Mouse (Mus musculus) thymus, postnatal 10 days (tissue): ENCODE data around the gene Ikzf5.
"Not testable (repeated sequence)": the region's sequence is repeated elsewhere in the genome, so short reads cannot be mapped to it uniquely, and the experiment has no call there.

ENCODE experiments used
- DNase-seq, 2 experiments: peaks; one replicate each; pipeline ENCODE4 v3.0.0; 2021; ENCODE audit warnings: low spot score in 2 of 2

Ikzf5 gene

DNA sequence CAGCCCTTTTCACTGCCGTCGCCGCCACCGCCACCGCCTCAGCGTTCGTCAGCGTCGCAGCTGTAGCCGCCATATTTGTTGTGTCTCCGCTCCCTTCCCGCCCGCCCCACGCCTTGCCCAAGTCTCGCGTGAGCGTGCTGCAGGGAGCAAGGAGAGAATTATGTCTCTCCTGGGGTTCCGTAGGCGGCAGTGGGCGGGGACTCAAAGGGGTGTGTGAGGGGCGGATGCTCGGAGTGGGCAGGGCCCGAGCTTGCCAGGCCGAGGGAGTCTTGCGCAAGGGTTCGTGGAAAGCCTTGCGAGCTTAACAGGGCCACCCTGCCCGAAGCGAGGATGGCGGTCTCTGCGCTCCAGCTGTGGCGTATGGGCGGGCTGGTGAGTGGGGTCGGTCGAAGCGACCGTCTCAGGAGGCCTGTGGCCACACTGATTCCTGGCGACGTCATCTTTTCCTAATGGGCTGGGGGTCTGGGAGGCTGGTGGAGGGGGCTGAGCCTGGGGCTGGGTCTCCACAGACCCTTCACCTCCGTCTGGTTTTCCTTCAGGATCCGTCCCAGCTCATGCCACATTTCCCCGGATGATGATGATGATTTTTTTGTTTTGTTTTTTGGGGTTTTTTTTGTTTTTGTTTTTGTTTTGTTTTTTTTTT is at the start of gene Ikzf5, which contains the start of gene Acadsb:
TSS of gene Ikzf5 (minus strand) at position 106 of the 643 bp plus-strand sequence.
TSS of gene Acadsb (plus strand) at position 186 of the 643 bp plus-strand sequence.
- peak; percentile 96 to 99 for DNase-seq

DNA sequence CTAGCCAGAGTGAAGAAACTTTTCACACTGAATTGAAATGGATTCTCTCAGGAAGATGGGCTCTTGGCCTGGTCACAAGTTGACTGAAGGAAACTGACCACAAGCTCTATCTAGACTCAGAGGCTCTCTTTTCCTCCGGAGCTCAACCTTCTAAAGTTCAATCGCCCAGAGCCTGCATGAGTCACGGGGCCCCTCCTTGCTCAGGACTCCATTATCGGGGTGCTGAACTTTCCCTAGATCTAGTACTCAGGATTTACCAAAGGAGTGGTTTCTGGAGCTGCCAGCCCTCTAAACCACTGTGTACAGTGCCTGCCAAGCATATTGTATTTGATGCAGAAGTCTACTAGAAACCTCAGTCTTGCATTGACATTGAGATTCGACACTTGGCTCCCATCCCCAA is 46.4 kb upstream of the Ikzf5 start:
- DNase-seq, result no peak

DNA sequence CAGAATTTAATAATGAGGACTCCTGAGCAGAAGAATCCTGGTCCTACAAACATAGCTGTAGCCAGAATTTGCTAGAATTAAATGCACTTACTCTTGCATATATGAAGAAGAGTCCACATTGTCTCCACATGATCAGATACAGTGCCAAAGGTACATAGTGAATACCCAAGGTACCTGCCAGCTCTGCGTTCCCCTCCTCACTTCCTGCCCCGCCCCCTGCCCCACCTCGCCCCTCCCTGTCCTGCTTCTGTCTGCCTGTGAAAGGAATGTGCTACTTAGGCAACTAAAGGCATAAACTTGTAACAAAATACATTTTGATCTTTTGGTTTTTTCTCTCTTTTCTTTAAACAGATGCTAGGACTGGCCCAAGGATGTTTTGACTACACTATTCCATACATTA is 26.7 kb upstream of the Ikzf5 start:
- DNase-seq, result no peak

DNA sequence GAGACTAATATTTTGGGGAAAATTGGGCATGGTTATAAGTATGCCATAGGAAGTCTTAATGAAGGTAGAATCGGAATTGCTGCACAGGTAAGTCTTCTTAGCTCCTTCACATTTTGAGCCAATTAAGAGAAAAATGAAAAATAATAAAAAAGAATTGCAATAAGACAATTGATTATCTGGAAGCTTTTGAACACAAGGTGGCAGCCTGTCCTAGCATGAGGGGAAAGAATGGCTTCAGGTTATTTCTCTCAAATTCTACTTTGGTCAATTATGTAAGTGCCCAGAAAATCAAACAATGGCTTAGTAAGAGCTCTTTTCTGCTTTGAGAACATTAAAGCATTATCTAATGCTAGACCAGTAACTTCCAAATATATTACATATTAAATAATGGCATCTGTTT is 24.0 kb upstream of the Ikzf5 start:
- DNase-seq, result no peak

DNA sequence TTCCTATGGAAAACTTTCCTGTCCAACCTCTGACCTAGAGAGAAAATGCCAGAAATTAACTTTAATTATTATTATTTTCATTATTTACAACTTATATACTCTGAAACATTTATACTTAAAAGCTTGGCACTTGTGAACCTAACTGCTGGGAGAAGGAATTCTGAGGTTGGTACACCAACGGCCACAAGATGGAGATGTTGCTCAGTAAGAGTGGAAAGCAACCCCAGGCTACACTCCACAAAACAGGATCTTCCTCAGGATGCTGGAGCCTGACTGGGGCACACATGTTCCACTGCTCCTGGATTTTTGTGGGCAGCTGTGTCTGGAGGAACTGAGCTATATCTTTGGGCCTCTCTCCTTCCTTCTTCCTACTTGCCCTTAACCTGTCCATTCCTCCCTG is 21.9 kb upstream of the Ikzf5 start:
- no peak for DNase-seq

DNA sequence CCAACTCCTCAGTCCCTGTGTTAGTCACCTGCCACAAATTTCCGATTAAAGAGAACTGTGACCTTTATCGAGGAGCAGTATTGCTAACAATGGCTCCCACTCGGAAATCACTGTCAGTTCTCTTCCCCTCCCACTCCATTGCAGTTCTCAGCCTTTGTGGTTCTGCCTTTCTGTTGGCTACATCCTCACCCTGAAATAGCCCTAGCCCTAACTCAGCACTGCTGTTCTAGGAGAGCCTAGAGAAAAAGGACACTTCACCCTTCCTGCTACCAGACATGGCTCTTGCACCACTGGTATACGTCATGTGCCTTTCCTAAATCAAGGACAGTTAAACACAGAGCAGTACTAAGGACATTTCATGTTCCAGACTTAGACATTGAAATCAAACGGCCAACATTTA is 17.0 kb upstream of the Ikzf5 start:
- DNase-seq, result no peak

DNA sequence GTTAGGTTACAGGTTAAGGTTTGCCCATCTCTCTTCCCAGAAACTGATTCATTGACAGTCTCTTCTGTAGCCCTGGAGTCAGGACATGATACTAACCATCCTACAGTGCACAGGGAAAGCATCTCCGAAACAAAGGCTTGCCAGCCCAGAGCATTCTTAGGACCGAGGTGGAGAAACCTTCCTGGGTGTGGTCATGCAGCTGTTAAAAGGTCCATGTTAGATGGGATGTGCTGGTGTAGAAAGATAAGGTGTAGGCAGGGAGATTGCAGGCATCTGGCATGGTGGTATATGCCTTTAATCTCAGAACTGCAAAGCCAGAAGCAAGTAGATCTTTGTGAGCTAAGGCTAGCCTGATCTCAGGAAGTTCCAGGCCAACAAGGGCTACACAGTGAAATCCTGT is 14.6 kb upstream of the Ikzf5 start:
- DNase-seq, result no peak

DNA sequence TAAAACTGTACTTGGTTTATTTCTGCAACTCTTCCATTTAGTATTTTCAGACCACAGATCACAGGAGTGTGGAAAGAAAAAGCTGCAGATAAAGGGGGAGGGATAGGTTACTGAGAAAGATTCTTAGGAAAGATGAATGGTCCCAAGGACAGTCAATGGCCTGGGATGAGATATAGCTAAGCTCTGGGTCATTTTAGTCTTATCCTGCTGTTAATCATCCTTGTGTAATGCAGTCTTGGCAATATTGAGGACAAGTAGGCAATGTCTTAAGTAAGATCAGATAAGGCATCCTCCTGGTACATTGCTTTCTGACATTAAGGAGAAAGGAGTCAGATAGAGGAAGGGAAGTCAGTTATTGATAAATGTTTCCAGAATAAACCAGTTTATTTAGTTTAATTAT is 7.3 kb upstream of the Ikzf5 start:
- DNase-seq, result no peak

DNA sequence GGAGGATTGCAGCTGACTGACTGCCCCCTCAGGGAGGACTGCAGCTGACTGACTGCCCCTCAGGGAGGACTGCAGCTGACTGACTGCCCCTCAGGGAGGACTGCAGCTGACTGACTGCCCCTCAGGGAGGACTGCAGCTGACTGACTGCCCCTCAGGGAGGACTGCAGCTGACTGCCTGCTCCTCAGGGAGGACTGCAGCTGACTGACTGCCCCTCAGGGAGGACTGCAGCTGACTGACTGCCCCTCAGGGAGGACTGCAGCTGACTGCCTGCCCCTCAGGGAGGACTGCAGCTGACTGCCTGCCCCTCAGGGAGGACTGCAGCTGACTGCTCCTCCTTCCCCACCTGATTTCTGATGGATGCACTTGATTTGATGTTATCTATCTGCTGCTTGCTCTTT is 6.4 kb upstream of the Ikzf5 start:
- DNase-seq, result not testable (repeated sequence)

DNA sequence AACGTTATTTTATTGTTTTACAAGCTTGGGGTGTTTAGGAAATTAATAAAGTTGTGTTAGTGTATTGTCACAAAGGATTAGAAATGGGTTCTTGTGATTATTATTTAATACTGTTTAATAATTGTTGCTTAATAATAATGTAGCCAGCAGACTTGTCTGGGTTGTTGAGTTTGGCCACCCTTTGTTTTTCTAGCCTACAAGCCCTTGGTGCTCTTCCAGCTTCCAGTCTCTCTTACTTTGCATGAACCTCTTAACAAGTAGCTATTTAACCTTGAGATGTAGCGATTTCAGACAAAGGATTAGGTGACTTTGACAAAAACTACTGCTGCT is 1.6 kb upstream of the Ikzf5 start:
- DNase-seq, result no peak

DNA sequence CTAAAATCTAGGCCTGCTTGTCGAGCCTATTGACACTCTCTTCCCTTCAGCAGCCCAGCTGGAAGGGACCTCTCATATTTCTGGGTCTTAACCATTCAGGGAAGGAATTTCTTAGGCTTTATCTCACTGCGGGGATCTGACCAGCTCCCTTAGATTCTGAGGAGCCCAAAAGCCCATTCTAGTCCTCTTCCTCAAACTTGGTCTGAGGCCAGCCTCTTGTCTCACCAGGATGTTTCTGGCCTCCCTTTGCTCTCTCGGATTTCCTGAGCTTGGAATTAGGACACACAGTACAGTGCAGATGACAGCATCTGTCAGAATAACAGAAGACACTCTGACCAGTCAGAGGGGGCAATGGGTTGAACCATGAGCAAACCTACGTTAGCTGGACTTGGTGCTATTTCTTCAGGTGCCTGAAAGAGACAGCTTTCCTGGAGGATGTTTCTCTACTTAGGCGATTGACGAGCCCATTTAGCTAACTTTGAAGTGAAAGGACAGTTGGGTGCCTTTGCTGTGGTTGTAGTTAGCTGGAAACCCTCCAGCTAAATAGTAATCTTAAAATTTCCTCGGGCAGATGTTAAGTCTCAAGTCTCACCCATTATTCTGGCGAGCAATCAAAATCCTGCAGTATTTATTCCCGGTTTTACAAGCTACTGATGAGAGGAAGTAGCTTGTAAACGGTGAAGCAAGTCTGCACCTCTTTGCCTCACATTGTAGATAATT is 1.1 kb upstream of the Ikzf5 start:
- DNase-seq, result no peak

DNA sequence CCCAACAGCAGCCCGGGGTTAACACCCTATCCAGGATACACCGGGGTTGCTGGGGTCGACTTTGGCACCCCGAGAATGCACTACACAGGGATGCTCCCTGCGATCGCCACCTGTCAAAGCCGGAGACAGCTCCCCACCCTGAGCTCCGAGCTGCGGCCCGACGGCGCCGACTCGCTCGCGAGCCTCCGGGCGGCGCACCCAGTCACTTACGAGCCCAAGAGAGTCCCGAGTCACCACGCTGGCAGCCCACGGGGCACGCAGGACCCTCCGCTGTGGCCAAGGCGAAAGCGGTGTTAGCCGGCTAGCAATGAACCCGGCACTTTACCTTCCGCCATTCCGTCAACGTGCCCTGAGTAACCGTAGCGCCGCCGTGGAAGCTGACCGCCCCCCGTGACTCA is 334 bp downstream of the Ikzf5 start:
- DNase-seq, result peak in 1 of 2 experiments; percentile 39

DNA sequence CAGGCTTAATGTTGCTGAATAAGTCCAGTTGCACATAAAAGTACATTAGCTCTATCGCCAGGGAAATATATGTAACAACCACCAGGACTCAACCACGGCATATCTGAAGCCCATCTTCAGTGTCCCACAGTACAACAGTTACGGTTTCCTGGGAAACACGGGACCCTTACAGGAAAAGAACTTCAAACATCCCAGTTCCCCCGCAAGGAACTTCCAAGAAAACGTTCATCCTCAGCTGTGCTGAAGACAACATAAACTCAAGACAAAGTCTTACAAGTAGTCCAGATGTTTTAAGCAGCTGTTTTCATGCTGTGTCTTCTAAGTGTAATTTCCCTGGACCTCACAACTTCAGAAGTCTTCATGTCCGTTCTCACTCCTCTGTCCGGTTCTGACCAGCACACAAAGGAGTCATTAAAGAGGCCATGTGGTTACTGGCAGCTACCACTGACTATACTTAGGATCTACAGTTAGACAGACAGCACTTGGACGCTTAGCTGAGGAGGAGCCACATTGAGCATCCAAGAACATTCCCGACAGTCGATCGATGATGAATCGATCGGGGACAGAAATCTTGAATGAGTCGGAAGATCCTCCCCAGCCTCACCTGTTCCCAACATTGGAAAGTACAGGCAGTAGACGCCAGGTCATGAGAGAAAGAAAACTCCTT is 867 bp downstream of the Ikzf5 start:
- peak in 1 of 2 experiments; percentile 4 for DNase-seq

DNA sequence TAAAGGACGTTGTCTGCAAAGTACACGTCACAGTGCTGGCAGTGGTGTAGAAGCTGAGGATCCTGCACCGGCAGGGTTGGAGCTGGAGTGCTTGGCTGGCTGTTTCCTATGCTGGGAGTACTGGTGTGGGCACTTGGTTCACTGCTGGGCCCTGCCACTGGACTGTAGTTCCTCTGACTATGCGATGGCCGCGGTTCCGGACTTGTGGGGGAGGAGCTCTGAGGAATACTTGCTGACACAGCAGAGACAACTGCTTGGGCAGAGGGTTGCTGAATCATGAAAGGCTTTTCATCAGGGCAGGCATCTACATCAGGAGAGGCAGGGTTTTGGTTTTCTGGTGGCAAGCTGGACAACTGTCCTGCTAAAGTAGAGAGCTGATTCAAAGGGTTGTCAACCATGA is 18.6 kb downstream of the Ikzf5 start:
- not testable (repeated sequence) for DNase-seq

DNA sequence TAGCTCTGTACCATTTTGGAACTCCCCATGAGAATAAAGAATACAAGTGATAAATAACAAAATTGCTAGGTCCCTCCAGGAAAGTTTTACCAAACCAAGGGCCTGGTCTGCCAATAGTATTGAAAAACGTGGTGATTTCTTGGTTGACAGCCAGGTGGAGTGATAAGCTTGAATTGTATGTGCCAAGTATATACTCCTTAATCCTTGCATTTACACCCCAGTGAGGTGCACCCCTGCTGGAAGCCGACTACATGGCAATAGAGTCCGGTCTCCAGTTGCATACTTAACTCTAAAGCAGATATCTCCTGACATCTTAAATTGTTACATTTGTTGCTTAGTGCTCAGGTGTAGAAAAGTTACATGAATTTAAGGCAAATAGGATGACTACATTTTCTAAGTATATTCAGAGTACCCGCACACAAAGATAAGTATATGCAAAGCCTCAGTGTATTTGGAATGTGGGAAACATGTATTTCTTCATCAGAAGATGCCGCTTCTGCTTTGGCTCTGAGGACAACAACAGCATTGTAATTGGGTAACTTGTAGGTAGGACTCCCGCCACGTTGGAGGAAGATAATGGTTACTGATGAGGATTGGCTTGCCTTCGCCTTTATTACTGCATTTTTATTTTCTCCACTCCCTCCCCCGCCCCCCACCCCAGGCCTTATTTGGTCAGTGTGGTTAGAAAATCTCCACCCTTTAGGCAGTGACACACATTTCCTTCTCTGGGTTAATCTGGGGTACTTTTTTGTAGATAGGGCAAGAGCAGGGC is 38.3 kb downstream of the Ikzf5 start:
- DNase-seq, result peak in 1 of 2 experiments; percentile 7

DNA sequence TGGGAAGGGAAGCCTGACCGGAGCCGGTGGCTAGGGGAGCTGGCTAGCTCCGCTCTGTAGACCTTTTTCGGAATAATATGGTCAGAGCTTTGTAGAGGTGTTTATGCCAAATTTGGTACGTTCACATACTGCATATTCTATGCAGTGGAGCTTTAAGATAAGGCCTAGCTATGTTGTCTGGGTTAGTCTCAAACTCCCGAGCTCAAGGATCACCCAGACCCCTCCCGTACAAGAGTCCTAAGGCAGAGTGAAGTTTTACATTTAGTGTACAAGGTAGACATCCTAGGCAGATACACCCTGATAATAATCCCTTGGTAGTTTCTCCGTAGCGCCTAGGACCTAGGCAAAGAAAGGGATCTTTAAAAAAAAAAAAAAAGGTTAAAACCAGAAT is 38.9 kb downstream of the Ikzf5 start:
- DNase-seq, result no peak

DNA sequence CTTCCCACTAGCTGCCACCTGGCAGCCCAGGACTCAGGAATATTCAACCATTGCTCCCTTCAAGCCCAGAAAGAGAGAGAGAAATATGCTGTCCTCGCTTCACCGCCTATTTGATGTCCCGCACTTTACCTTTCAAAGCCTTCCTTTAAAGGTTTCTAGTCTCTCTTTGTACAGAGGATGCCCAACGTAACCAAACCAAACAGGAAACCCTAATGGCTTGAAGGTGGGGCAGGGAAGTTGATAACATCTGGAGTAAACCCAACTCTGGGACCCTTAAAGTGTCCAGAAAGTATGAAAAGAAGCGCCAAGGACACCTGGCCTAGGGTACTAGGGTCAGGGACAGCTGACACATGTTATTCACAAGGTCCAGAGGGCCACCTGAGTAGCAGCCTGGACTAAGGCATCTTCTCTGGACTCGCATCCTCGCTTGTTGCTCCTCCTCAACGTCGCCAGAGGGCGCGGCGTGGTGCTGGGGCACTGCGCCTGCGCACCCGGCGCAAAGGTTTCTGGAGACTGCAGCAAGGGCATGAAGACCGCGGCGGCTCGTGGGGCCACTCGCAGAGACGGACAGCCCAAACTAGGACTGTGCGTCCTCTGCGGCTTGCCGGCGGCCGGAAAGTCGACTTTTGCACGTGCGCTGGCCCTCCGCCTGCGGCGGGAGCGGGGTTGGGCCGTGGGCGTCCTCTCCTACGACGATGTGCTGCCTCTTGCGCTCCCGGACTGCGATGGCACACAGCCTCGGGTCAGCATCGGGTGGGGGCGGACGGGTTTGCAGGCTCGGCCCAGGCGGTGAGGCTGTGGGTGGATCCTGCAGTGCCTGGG is 39.5 kb downstream of the Ikzf5 start, which contains the start of gene Pstk:
TSS of gene Pstk (plus strand) at position 494 of the 822 bp plus-strand sequence.
- DNase-seq, result peak; percentile 58 to 81

DNA sequence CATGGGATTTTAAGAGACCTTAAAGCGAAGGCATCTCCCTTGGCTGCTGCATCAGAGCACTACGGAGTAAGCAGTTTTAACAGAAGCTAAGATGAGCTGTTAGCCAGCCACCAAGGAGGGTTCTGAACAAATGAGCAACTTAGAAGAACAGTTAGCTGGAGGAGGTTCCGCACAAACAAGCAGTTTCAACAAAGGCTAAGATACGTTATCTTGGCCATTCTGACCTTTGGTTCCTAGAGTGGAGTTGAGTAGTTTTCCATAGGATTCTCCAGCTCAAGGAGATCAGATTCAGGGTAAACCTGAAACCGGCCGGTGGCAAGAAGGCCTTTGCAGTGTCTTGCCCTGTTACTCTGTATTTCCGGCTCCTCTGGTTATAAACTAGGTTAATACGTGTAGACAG is 46.2 kb downstream of the Ikzf5 start:
- DNase-seq, result no peak

DNA sequence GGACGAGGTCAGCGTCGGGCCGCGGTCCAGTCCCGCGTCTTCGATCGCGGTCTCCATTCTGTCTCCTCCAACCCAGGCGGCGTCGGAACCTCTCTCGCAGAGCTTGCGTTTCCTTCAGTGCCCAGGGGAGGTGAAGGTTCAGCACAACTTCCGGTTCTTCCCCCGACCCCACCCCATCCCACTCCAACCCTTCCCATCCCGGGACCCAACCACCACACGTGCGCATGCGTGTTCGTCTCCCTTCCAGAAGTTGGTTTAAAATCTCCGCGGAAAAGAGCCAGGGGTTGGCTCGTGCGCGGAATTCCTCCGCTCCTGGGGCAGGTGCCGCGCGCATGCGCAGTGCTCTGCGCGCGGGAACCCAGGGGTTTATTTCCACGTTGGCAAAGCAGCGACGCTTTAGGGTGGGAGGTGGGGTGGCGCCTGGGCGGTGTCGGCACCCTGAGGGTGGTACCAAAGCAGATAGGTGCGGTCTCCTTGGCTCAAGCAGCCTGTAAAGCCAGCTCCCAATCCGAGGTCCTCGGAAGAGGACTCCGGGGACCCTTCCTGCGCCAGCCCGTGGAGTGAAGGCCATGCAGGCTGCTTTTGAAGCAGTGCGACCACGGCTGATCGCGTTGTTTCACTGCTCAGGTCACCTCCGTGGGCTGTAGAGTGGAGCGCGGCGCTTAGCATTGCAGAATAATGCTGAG is 47.6 kb downstream of the Ikzf5 start, which contains the start of gene 2310057M21Rik:
TSS of gene 2310057M21Rik (minus strand) at position 145 of the 686 bp plus-strand sequence.
- DNase-seq, result peak; percentile 81 to 84

DNA sequence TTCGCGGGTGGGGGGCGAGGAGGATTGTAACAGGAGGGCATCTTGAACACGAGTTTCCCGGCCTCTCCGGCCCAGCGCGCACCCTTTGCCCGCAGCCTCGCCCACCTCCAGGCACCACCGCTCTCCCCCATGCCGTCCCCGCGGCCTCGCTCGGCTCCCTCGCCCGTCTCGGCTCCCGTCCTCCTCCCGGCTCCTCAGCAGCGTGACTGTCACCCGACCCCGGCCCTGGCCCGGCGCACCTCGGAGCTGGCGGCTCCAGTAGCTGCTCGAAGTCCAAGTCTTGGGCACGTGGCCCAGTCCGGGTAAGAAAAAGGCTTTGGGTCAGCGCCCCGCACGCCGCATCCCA is 48.1 kb downstream of the Ikzf5 start:
- no peak for DNase-seq

DNA sequence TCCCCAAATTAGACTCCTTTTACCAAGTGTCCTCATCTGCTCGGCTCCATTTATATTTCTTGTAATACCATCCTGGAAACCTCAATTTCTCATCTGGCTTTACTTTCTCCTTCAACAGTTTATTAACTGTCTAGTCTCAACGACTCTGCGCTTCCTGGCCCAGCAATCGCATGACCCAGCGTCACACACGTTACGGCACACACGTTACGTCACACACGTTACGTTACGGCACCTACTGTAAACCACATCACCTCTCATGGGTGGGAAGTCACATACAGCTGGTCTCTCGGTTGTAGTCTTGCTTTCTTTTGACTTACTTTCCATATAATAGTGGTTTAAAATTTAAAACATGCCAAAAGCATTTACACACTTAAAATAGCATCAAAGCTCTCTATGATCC is 54.2 kb downstream of the Ikzf5 start:
- DNase-seq, result no peak
